16 mouse cellular contexts compared by ENCODE assay signal in the genomic region with DNA sequence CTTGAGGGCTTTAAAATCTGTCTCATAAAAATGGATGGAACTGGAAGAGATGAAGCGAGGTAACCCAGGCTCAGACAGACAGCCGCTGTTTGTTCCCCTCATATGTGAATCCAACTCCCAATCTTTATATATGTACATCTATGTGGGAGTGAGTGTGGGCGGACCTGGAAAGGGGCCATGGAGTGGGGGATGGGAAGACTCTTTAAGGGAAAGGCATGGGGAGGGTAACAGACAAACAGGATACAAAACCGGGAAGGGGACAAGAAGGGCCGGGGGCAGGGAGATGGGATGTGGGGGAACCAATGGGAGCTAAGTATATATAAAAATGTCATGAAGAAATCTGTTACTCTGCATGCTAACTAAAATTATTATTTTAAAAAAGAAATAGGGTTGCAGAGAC. TPM values are rescaled to one million over a fixed set of nuclear protein-coding genes. Genes with fewer than 3 reads are reported as not detected.
DNase-seq lines count a peak whose midpoint lies in the region; ATAC-seq and TF ChIP-seq lines count a peak whose summit lies in the region.
"Had no signal": no experiment of that assay in that cellular context is flagged by ENCODE, and none has a peak within 500 bp of the region (broad histone marks: within the 10 kb centered on the region; RNA-seq: fewer than 3 reads in every experiment).

No protein-coding gene starts in this region.

- TF ChIP-seq CTCF in liver, postnatal 0 days (IDR thresholded peaks at IDR 0.05; ENCODE audit: low read depth) = no peak

- TF ChIP-seq EP300 in liver, postnatal 0 days (IDR thresholded peaks at IDR 0.05; ENCODE audit: low read depth) = no peak

- peak; percentile 52; the same call in 1 of the 2 replicates for ATAC-seq in kidney, embryonic 15.5 days (replicated peaks; ENCODE audit: low FRiP score)
- no peak for ATAC-seq in liver, postnatal 0 days
- ATAC-seq: forebrain, embryonic 15.5 days; intestine, embryonic 15.5 days; midbrain, embryonic 15.5 days had no signal

- H3K27ac ChIP-seq in kidney, embryonic 15.5 days = peak overlapping the region; percentile 41; the same call in 1 of the 2 replicates
- no peak overlapping the region for H3K27ac ChIP-seq in liver, postnatal 0 days (ENCODE audit: low read depth)
- H3K27ac ChIP-seq: forebrain, embryonic 15.5 days; hindbrain, embryonic 13.5 days; intestine, embryonic 15.5 days; lung, embryonic 15.5 days; midbrain, embryonic 15.5 days had no signal

- no peaks in the 10 kb centered on the region for H3K27me3 ChIP-seq in kidney, embryonic 15.5 days
- no peaks in the 10 kb centered on the region for H3K27me3 ChIP-seq in liver, postnatal 0 days (ENCODE audit: insufficient read depth, low read length)
- H3K27me3 ChIP-seq: forebrain, embryonic 15.5 days; hindbrain, embryonic 13.5 days; intestine, embryonic 15.5 days; lung, embryonic 15.5 days had no signal

- H3K9me3 ChIP-seq in kidney, embryonic 15.5 days (replicated peaks) = no peaks in the 10 kb centered on the region
- no peaks in the 10 kb centered on the region for H3K9me3 ChIP-seq in liver, postnatal 0 days (ENCODE audit: low read length)
- H3K9me3 ChIP-seq: forebrain, embryonic 15.5 days; hindbrain, embryonic 13.5 days; intestine, embryonic 15.5 days; lung, embryonic 15.5 days; midbrain, embryonic 15.5 days had no signal

- peaks cover 26% of the 10 kb centered on the region for H3K4me1 ChIP-seq in kidney, embryonic 15.5 days
- H3K4me1 ChIP-seq in liver, postnatal 0 days (ENCODE audit: insufficient read depth) = no peaks in the 10 kb centered on the region
- H3K4me1 ChIP-seq: hindbrain, embryonic 13.5 days; intestine, embryonic 15.5 days; midbrain, embryonic 15.5 days had no signal

- WGBS in kidney, embryonic 15.5 days = 35% methylated on average over 5 of the region's 5 CpGs
- WGBS in liver, postnatal 0 days (ENCODE audit: insufficient replicate concordance) = 52% methylated on average over 5 of the region's 5 CpGs

- H3K9ac ChIP-seq in kidney, embryonic 15.5 days = no peak overlapping the region
- no peak overlapping the region for H3K9ac ChIP-seq in liver, postnatal 0 days (replicated peaks)
- H3K9ac ChIP-seq: forebrain, embryonic 15.5 days; hindbrain, embryonic 13.5 days; intestine, embryonic 15.5 days; lung, embryonic 15.5 days; midbrain, embryonic 15.5 days had no signal

- intact Hi-C loops in left cerebral cortex, postnatal 14 days (cut with DNase I) = no loop called here

- no peak overlapping the region for H3K4me3 ChIP-seq in kidney, embryonic 15.5 days (replicated peaks)
- H3K4me3 ChIP-seq in liver, postnatal 0 days (ENCODE audit: low read depth, low read length) = no peak overlapping the region
- H3K4me3 ChIP-seq: erythroblast, embryonic 14.5 days; forebrain, embryonic 15.5 days; hindbrain, embryonic 13.5 days; intestine, embryonic 15.5 days; lung, embryonic 15.5 days; midbrain, embryonic 15.5 days had no signal

- H3K36me3 ChIP-seq in kidney, embryonic 15.5 days = no peaks in the 10 kb centered on the region
- H3K36me3 ChIP-seq in liver, postnatal 0 days (replicated peaks; ENCODE audit: insufficient read depth, low read length) = no peaks in the 10 kb centered on the region
- H3K36me3 ChIP-seq: forebrain, embryonic 15.5 days; hindbrain, embryonic 13.5 days; intestine, embryonic 15.5 days; lung, embryonic 15.5 days; midbrain, embryonic 15.5 days had no signal

- H3K4me2 ChIP-seq in kidney, embryonic 15.5 days = no peak overlapping the region
- H3K4me2 ChIP-seq in liver, postnatal 0 days (ENCODE audit: low read depth, low read length) = no peak overlapping the region
- H3K4me2 ChIP-seq: forebrain, embryonic 15.5 days; hindbrain, embryonic 13.5 days; intestine, embryonic 15.5 days; lung, embryonic 15.5 days; midbrain, embryonic 15.5 days had no signal

- no peak for DNase-seq in kidney, adult 9 months
- DNase-seq in left cerebral cortex, postnatal 14 days (ENCODE audit: low spot score in 2 of 2) = peak; percentile 73 to 79
- DNase-seq in left cerebral cortex, adult 11 months (ENCODE audit: low spot score) = no peak
- DNase-seq in frontal cortex, postnatal 25 days (ENCODE audit: low spot score in 2 of 2) = peak; percentile 12 to 17
- DNase-seq in right cerebral cortex, postnatal 25 days = peak; percentile 18
- DNase-seq in liver, postnatal 0 days = no peak
- DNase-seq: cerebellum, adult 8-10 months; gastrocnemius, postnatal 14 days; thymus, postnatal 36 days had no signal

RNA-seq across cellular contexts. Expression of gene Exog, which starts 52.2 kb away (rescaled TPM):
- 24.1 and 25.3 TPM in 2 replicates for polyA plus RNA-seq in kidney, embryonic 15.5 days (2015; fragmentation: Nextera tagmentation; extraction: Ambion mirVana)
- total RNA-seq in left cerebral cortex, postnatal 14 days (2021) = 10 to 100 TPM; 23.8 to 24.7 TPM
- 3.0 and 3.8 TPM in 2 replicates for polyA plus RNA-seq in liver, postnatal 0 days (2015; fragmentation: Nextera tagmentation; extraction: Ambion mirVana)

Comparison
In these comparisons a context has a peak if more than half of its experiments do, and no peak if none do; other contexts are left out.
1. DNase-seq: peak in left cerebral cortex, postnatal 14 days (2 of 2), frontal cortex, postnatal 25 days (2 of 2) and right cerebral cortex, postnatal 25 days (single experiment); none in kidney, adult 9 months (single experiment), left cerebral cortex, adult 11 months (single experiment) and liver, postnatal 0 days (single experiment).